Mouse (Mus musculus): ENCODE results near the gene Pus10.

Gene Pus10

DNA sequence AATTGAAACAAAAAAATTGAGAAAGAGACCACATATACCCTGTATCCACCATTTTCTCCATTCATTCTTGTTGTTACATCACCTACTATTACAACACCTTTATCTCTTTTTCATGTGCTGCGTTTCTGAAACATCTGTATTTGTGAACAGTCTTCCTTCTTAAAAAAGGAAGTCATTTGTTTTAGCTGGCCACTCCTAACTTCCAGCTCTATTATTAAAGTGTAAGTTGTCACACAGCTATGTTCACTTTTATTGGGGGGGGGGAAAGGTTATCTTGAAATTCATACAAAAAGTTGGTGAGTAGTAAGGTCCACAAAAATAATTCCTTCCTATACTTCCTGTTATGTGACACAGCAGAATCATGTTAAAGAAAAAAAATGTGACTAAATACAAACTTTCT lies 102.5 kb downstream of the Pus10 start:
- DNase-seq: no peak

DNA sequence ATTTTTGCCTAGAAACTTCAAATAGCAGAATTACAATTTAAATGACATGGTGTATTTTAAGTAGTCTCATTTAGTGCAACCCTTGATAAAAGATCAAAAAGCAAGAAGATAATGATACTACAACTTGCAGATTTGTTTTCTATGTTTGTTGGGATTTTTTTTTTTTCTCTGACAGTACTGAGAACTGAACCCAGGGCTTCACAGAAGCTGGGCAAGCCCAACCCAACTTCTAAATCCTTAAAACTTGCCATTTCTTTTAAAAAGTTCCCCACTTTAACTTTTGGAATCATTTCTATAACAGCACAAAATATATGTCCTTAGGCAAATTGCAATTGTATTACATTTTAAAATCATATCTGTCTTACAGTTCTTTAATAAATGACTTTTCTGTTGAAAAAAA lies 103.6 kb downstream of the Pus10 start:
- DNase-seq: no peak

DNA sequence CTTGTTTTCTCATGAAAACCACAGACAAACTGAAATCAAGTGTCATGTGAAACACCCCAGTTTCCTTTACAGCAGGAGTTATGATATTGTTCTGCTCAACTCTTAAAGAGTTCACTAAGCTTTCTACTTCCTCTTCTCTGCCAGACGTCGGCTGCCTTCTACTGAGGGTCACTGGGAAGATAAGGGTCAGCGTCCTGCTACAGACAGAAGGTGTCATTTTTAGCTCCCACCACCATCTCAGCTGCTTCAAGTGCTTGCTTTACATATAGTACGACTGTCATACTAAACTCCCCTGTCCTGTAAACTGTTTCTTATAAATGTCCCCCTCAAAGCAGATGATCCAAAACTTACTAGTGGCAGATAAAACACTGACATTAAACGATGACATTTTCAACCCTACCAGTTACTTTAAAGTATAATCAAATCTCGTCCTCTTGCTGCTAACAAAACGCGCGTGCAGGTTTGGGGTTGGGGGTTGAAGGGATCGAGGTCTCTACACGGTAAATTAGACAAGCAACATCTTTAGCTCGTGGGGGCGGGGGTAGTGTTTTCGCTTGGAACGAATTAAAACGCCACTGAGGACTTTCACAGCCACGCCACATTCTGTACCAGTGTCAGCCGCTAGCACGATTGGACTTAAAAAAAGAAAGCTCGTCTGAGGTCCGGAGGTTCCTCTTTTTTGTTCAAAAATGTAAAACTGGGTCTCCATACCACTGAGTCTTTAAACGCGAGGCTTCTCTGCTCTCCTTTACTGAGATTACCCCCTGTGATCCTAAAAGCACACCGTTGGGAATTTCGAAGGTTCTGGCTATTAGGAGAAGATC lies 104.4 kb downstream of the Pus10 start:
- DNase-seq: peak; percentile 12

DNA sequence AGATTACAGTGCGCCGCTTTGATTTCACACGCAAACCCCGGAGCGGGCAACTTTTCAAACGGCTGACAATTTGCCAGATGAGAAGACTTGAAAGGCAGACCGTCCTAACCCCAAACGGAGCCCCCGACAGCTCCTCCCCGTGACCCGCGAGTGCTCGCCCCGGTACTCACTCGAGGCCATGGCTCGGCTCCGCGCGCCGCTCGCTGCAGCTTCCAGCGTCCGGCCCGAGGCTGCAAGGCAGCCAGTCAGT lies 105.0 kb downstream of the Pus10 start:
- no peak for DNase-seq

DNA sequence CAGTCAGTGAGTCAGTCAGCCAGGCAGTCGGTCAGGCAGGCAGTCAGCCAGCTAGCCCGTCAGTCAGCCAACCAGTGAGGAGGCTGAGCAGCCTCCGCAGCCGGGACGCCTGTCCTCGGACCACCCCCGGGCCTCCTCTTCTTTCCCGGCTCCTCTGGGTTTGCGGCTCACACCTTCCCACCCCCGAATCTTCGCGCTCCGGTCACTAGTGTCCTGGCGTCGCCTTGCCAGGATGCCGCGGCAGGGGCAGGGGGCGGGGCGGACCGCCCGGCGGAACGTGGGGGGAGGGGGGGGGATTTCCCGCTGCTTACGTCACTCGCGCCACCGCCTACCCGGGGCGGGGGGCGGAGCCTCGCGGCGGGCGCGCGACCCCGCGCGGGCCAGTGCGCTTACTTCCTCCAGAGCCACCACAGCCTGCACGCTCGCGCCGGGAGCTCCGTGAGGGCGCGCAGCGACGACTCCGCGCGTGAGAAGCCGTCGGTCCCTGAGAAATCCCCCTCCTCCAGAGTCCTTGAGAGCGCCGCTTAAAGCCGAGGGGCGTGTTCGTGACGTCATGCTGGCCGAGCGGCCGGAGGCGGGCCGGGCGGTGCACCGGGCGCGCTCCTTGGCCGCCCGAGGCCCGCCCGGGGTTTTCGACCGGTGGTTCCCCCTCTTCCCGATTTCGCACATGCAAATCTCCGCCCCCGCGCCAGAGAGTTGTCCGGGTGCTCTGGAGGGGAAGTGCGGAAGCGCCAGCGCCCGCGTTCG lies 105.5 kb downstream of the Pus10 start, which contains the start of gene Rel:
TSS of gene Rel (minus strand) at position 211 of the 747 bp plus-strand sequence.
- DNase-seq: peak; percentile 95

DNA sequence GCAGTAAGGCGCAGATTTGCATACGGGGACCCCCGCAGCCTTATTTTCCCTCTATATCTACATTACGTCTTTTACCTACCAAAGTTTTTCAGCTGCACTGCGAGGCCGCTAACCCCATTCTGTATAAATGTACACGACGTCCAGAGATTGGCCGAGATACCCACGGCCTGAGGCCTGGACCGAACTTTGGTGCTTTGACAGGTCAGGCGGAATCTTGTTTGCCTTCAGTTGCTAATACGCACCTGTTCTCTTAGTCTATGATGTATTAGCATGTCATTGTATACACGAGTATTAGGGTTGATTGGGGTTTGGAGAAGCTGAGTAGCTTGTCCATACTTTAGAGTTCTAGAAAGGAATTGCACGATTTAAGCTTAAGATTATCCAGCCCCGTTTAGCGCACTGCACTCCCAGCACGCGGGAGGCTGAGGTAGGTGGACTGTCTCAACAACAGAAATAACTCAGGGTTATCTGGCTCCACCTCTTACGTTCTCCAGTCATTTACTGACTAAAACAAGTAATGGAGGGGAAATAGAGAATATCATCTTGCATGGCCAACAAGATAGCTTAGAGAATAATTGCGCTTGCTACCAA lies 106.1 kb downstream of the Pus10 start:
- no peak for DNase-seq

DNA sequence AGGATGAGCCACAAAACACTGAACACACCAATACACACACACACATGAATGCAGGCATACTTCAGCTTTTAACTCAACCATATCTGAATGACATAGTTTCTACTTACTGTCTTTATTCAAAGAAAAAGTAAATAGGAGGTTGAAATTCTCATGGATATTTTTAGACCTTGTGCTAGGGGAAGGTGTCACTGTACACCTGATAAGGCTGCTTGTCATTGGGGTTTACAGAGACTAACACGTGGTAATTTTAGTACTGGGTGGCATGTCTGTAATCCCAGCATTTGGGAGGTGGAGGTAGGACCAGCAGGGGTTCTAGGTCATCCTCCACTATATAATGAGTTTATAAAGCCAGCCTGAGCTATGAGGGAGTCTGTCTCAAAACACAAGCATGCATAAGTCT lies 107.0 kb downstream of the Pus10 start:
- no peak for DNase-seq

DNA sequence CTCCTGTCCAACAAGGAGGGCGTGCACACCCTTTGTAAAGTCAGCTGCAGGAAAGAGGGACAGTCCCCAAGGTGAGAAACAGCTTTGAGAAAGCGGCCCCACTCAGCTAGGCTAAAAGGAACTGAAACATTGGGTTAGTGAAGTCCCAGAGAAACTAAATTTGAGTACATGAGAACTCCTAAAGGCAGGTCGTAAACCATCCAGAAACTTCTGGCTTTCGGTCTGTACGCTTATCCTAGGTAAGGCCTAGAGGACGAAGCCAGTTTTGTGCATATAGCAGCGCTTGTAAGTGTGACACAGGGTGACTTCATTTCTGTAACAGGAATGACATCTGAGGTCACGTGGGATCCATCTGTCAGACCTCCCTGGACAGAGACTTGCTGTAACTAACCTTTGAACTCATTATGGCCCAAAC lies 113.3 kb downstream of the Pus10 start:
- DNase-seq: no peak

DNA sequence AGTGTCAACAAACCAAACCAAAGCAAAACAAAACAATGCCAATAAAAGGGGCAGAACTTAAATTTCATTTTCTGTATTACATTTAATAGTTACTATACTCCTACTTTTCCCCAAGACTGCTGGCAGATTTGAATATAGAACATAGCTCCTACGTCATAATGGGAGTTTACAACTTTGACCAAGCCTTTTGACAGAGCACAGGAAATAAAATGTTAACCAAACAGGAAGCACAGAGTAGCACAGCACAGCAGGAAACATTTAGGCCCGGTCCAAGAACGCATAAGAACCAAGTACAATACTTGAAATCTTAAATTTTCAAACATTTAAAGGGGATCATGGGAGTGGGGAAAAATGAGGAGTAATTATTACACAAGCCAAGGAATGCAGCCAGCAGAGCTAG lies 116.6 kb downstream of the Pus10 start:
- no peak for DNase-seq
